Mouse (Mus musculus): ENCODE measurements around the gene Ttc9c.

GRCm38 (mm10) chr19:8822696-8823095 is 3.6 kb upstream of the Ttc9c start:
- no peak for TF ChIP-seq CTCF (conservative IDR thresholded peaks at IDR 0.05; ENCODE audit: low read length)
- TF ChIP-seq POU5F1 (IDR thresholded peaks at IDR 0.05; ENCODE audit: borderline replicate concordance, low read length), result no peak
